22 mouse cellular contexts compared by ENCODE assay signal in the genomic region with DNA sequence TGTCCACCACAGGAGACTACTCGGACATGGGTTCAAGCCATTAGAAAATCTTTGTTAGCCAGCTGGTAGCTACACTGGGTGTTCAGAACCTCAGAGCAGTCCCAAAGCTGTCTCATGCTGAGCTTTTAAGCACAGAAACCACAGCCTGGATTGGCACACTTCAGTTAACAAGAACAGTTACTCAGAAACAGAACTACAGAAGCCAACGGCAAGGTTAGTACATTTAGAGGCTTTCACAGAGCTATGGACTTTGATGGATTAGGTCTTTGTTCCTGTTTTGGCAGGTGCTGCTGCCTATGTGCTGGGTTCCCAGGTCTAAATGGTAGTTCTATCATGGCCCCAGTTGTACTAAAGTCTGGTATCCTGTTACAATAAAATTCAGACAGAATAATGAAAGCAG. TPM values are rescaled to one million over a fixed set of nuclear protein-coding genes. Genes with fewer than 3 reads are reported as not detected.
DNase-seq lines count a peak whose midpoint lies in the region; ATAC-seq lines count a peak whose summit lies in the region.
"Had no signal": no experiment of that assay in that cellular context is flagged by ENCODE, and none has a peak within 500 bp of the region (broad histone marks: within the 10 kb centered on the region; RNA-seq: fewer than 3 reads in every experiment).

No protein-coding gene starts in this region.

- DNase-seq in lung, postnatal 14 days, result no peak
- peak; percentile 30 for DNase-seq in Muller cell, postnatal 12 days (ENCODE audit: inconsistent ontology term)
- DNase-seq in layer of hippocampus, postnatal 25 days (ENCODE audit: extremely low spot score in 1 of 2, low spot score in 1 of 2), result no peak
- DNase-seq in right cerebral cortex, postnatal 10 days (ENCODE audit: low spot score in 2 of 2), result no peak
- DNase-seq: adrenal gland, adult 8-10 months; adrenal gland, postnatal 36 days; cerebellum, adult 2 months; cerebellum, postnatal 10 days; embryo, embryonic 11 days; gastrocnemius, postnatal 36 days; heart, adult 18-20 months; heart, postnatal 10 days; heart, postnatal 4 days had no signal

- H3K4me1 ChIP-seq in lung, embryonic 16.5 days (replicated peaks; ENCODE audit: control insufficient read depth, insufficient read depth, low read length), result peaks cover 12% of the 10 kb centered on the region

- H3K27me3 ChIP-seq in lung, embryonic 16.5 days (ENCODE audit: control insufficient read depth, insufficient read depth, low read depth, low read length), result no peaks in the 10 kb centered on the region
- H3K27me3 ChIP-seq: CH12.LX; embryonic facial prominence, embryonic 15.5 days had no signal

- no peaks in the 10 kb centered on the region for H3K9me3 ChIP-seq in lung, embryonic 16.5 days (ENCODE audit: control insufficient read depth, low read length)
- H3K9me3 ChIP-seq: embryonic facial prominence, embryonic 15.5 days; forebrain, embryonic 10.5 days; heart, embryonic 10.5 days had no signal

- H3K4me3 ChIP-seq in lung, embryonic 16.5 days (ENCODE audit: low read length), result no peak overlapping the region
- H3K4me3 ChIP-seq: embryonic facial prominence, embryonic 15.5 days; erythroblast, embryonic 14.5 days; forebrain, embryonic 10.5 days; heart, embryonic 10.5 days had no signal

- no peak overlapping the region for H3K4me2 ChIP-seq in lung, embryonic 16.5 days (ENCODE audit: low read depth, low read length)
- H3K4me2 ChIP-seq: embryonic facial prominence, embryonic 15.5 days; hindbrain, embryonic 14.5 days had no signal

- H3K27ac ChIP-seq in lung, embryonic 16.5 days (ENCODE audit: low read length), result 0 out of 2 replicates have a peak overlapping the region, but pooled peaks have one; percentile 10
- H3K27ac ChIP-seq: embryonic facial prominence, embryonic 15.5 days; forebrain, embryonic 10.5 days; heart, embryonic 10.5 days; hindbrain, embryonic 14.5 days had no signal

- ATAC-seq in lung, embryonic 16.5 days (ENCODE audit: low read depth), result no peak
- ATAC-seq in hematopoietic stem cell, adult 5-6 weeks (replicated peaks in 1 of 2; ENCODE audit: insufficient read depth in 1 of 2, low FRiP score in 2 of 2, low TSS enrichment in 1 of 2, low read depth in 1 of 2, poor library complexity in 2 of 2, severe bottlenecking in 2 of 2), result peak; percentile 34 to 37; a peak in 2 of 4 replicates
- ATAC-seq: forebrain, embryonic 14.5 days had no signal

- no peaks in the 10 kb centered on the region for H3K36me3 ChIP-seq in lung, embryonic 16.5 days (ENCODE audit: control insufficient read depth, insufficient read depth, low read length)
- H3K36me3 ChIP-seq: embryonic facial prominence, embryonic 15.5 days; forebrain, embryonic 10.5 days; heart, embryonic 10.5 days had no signal

- 53% methylated on average over 2 of the region's 2 CpGs for WGBS in lung, embryonic 16.5 days

- H3K9ac ChIP-seq in lung, embryonic 16.5 days (ENCODE audit: low read length), result no peak overlapping the region
- H3K9ac ChIP-seq: embryonic facial prominence, embryonic 15.5 days; hindbrain, embryonic 14.5 days had no signal

RNA-seq across cellular contexts. Expression of a gene that starts 40.1 kb away (rescaled TPM):
- polyA plus RNA-seq in lung, embryonic 16.5 days (2015; fragmentation: Nextera tagmentation; extraction: Ambion mirVana), result 4.2 and 4.9 TPM in 2 replicates
- 27.5 and 33.2 TPM in 2 replicates for total RNA-seq in hematopoietic stem cell, adult 5-6 weeks (2017)
- total RNA-seq in layer of hippocampus, postnatal 25 days (2021), result 100 to 1,000 TPM; 144 to 167 TPM
